Mouse (Mus musculus): ENCODE measurements around the gene H2al2c. TPM values are rescaled to one million over a fixed set of nuclear protein-coding genes. Genes with fewer than 3 reads are reported as not detected.

The H2al2c gene
- not detected in 4 replicates for total RNA-seq (2023; ENCODE audit: inconsistent age)

DNA sequence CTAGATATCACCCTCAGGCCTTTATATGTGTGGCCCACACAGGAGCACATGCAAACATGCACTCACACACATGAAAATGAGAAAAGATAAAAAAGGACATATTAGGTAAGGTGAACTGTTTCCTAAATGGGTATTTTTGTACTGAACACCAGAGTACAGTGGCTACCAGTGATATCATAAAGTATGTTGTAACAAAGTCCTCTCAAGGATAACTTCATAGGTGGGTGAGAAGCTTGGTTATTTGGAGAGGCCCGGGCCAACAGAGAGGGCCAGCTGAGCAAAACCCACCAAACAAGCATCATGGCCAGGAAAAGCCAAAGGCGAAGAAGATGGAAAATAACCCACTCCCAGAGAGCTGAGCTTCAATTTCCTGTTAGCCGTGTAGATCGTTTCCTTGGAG lies at the start of gene H2al2c:
Gene H2al2c, plus strand, starts transcription at position 301 of the 400 bp plus-strand sequence.

Other genes starting within 250 kb of the H2al2c start
- not detected in 4 replicates for gene Sry, start 64.6 kb downstream of the H2al2c start, total RNA-seq (2023; ENCODE audit: inconsistent age)
- not detected in 4 replicates for gene H2al2b, start 121.6 kb downstream of the H2al2c start, total RNA-seq (2023; ENCODE audit: inconsistent age)
- not detected in 4 replicates for gene Gm4064, start 197.1 kb downstream of the H2al2c start, total RNA-seq (2023; ENCODE audit: inconsistent age)
- gene Rbmy, start 231.6 kb downstream of the H2al2c start, total RNA-seq (2023; ENCODE audit: inconsistent age), result not detected in 4 replicates
- not detected in 4 replicates for gene Gm10256, start 231.6 kb downstream of the H2al2c start, total RNA-seq (2023; ENCODE audit: inconsistent age)